Mouse (Mus musculus) bone marrow, adult 2 months (tissue): ENCODE results near the gene Tymp. TPM values are rescaled to one million over a fixed set of nuclear protein-coding genes. Genes with fewer than 3 reads are reported as not detected.

Experiments
- H3K27ac ChIP-seq: fragments of 200-500 bp; 2 replicates; pipeline ENCODE4 v1.5.1; 2012; ENCODE audit warnings: low read depth, mild to moderate bottlenecking, control low read depth, inconsistent platforms, low read length; ENCODE audit not compliant: control insufficient read depth, poor library complexity, insufficient read depth
- H3K4me1 ChIP-seq: fragments of 200-500 bp; 2 replicates; pipeline ENCODE4 v1.6.1; 2011; ENCODE audit warnings: low read length; ENCODE audit not compliant: control insufficient read depth, insufficient read depth
- H3K4me3 ChIP-seq: fragments of 200-500 bp; replicated peaks from 2 replicates; pipeline ENCODE3; 2011; ENCODE audit warnings: mild to moderate bottlenecking, low read depth, low read length, control low read depth; ENCODE audit not compliant: control insufficient read depth
- CTCF ChIP-seq: fragments of 200-500 bp; IDR thresholded peaks from 2 replicates; pipeline ENCODE4 v1.5.1; 2011; ENCODE audit warnings: low read length, control low read depth; ENCODE audit not compliant: control insufficient read depth, insufficient read depth
- POLR2A ChIP-seq: fragments of 200-500 bp; IDR thresholded peaks from 2 replicates; pipeline ENCODE4 v1.6.1; 2011; ENCODE audit warnings: low read depth, mild to moderate bottlenecking, control low read depth, low read length, borderline replicate concordance; ENCODE audit not compliant: control insufficient read depth
- WGBS: fragments of 180-500 bp; shearing (Covaris S2); methylation state at CpG from one replicate; pipeline ENCODE4 v1.1.7; 2018; 5-methylcytosine and 5-hydroxymethylcytosine counted together
- polyA plus RNA-seq: library from polyadenylated mRNA; stranded (reverse); fragments of >200 nt; gene quantifications from 2 replicates; pipeline ENCODE4 v1.2.4, GENCODE M21; 2011; ENCODE audit warnings: low replicate concordance; ENCODE audit not compliant: missing spikeins, insufficient read depth, insufficient read length

Tymp gene
- polyA plus RNA-seq, 1 experiment: not detected

DNA sequence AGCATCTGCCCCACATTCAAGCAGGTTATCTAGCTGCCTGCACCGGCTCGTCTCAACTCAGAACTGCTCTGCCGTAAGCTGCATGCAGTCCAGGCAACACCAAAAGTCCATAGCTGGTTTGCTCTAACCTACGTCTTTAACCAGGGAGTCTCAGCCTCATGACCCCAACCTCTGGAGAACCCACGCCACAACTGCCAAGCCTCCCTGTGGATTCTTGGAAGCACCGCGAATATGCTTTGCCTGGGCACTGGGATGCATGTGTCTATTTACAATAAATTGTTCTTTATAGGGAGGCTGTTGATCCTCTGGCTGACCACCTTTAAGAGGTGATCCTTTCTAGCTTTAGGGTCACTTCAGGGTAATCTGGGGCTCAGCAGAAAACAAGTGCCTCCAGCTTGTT is 4.3 kb downstream of the Tymp start:
- Histone ChIP-seq H3K4me3 (no peak overlapping the region), H3K27ac (no peak overlapping the region), H3K4me1 (no peaks in the 10 kb centered on the region)
- 90% methylated on average over 7 of the region's 7 CpGs for WGBS
- no peak for TF ChIP-seq POLR2A
- no peak for TF ChIP-seq CTCF

- H3K4me1 ChIP-seq: no peaks in the 10 kb centered on the region
- no peak overlapping the region for H3K27ac ChIP-seq
- 79% methylated on average over 13 of the region's 13 CpGs for WGBS
- TF ChIP-seq POLR2A (no peak), CTCF (no peak)
- H3K4me3 ChIP-seq: no peak overlapping the region
These were observed 4.8 kb downstream of the Tymp start for GRCm38 (mm10) chr15:89372068-89372467.

DNA sequence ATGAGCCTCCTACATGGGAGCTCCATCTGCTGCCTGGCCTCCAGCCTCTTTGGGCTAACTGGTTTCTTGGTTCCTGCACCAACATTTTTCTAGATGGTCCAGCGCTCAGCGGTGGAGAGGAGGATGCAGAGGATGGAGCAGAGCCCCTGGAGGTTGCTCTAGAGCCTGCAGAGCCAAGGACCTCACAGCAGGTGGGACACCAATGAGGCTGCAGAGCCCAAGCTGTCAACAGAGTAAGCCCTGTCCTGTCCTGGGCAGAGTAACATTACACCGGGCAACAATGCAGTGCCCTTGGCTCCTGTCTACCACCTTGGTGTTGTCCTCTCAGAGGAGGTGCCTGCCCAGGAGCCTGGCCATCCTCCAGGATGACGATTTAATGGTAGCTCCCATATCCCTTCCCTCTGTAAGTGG is 11.7 kb downstream of the Tymp start:
- Histone ChIP-seq H3K4me1 (no peaks in the 10 kb centered on the region), H3K4me3 (no peak overlapping the region), H3K27ac (no peak overlapping the region)
- TF ChIP-seq POLR2A: no peak
- TF ChIP-seq CTCF: no peak
- 95% methylated on average over 4 of the region's 4 CpGs for WGBS

DNA sequence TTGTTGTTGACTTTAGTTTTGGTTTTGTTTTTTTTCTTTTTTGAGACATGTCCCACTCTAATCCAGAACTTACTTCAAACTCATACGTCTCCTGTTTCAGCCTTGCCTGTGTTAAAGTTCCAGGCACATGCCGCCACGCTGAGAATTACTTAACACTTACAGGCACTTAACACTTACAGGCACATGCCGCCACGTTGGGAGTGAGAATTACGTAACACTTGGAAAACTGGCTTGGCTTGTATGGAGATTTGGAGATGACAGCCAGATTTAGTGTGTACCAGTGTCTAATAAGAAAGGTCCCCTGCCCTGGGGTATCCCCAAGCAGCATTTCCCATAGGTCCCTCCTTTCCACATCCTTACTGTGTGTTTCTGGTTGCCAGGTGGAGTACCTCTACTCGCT is 13.8 kb downstream of the Tymp start:
- Histone ChIP-seq H3K4me1 (no peaks in the 10 kb centered on the region), H3K4me3 (no peak overlapping the region), H3K27ac (no peak overlapping the region)
- TF ChIP-seq POLR2A: no peak
- no peak for TF ChIP-seq CTCF
- WGBS: 95% methylated on average over 7 of the region's 7 CpGs

GRCm38 (mm10) chr15:89358784-89359183 is 18.1 kb downstream of the Tymp start:
- Histone ChIP-seq H3K4me3 (no peak overlapping the region), H3K4me1 (no peaks in the 10 kb centered on the region), H3K27ac (no peak overlapping the region)
- 62% methylated on average over 3 of the region's 3 CpGs for WGBS
- no peak for TF ChIP-seq CTCF
- TF ChIP-seq POLR2A: no peak

DNA sequence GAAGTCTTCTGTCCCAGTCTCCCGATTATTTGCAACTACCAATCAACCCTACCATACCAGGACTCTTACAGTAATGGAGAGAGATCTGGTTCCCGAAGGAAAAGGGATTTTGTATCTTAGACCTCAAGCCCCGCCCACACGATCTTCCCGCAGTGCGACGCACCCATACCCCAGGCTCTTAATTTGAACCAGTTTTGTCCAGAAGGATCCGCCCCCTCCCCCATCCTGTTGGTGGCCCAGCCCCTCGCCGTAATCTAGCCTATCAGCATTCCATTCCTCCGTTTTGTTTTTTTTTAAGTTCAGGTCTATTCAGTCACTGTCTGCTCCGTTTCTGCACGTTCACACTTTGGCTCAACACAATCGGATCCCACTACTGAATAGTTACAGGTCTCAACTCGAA is 20.5 kb downstream of the Tymp start:
- Histone ChIP-seq H3K4me3 (peak overlapping the region; percentile 88), H3K27ac (0 out of 2 replicates have a peak overlapping the region, but pooled peaks have one; percentile 53), H3K4me1 (no peaks in the 10 kb centered on the region)
- no peak for TF ChIP-seq POLR2A
- no peak for TF ChIP-seq CTCF
- under 1% methylated on average over 15 of the region's 15 CpGs for WGBS

- no peaks in the 10 kb centered on the region for H3K4me1 ChIP-seq
- no peak for TF ChIP-seq CTCF
- peak; percentile 82 for TF ChIP-seq POLR2A
- H3K4me3 ChIP-seq: peak within 1 kb of the TSS; percentile 88
- peak within 1 kb of the TSS; percentile 71 for H3K27ac ChIP-seq
- WGBS: under 1% methylated on average over 64 of the region's 64 CpGs
These were observed 21.3 kb downstream of the Tymp start, which contains the start of the genes Lmf2 and Ncaph2 for GRCm38 (mm10) chr15:89355241-89356187. Gene Lmf2 (minus strand): TSS chr15:89355659. Gene Ncaph2 (plus strand): TSS chr15:89355719.

DNA sequence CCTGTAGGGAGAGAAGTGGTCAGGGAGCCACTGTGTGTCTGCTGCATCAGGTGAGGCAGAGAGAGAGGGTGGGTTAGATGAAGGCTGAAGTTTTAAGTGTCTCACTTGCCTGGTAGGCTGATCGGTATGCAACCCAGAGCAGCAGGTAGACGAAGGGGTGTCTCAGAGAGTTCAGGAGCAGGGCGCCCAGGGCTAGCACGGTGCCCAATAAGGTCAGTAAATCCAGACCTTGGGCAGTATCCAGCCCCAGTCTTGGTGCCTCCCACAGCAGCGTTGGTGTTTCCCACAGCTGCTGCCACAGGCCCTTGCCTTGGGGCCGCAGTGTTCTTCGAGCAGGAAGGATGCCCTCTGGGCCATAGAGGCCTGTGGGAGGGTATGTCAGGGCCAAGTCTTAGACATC is 22.4 kb downstream of the Tymp start:
- WGBS: 72% methylated on average over 7 of the region's 7 CpGs
- TF ChIP-seq CTCF (no peak), POLR2A (no peak)
- peak overlapping the region; percentile 85 for H3K4me3 ChIP-seq
- no peaks in the 10 kb centered on the region for H3K4me1 ChIP-seq
- H3K27ac ChIP-seq: no peak overlapping the region

GRCm38 (mm10) chr15:89353837-89354236 is 23.0 kb downstream of the Tymp start:
- TF ChIP-seq POLR2A (no peak), CTCF (no peak)
- Histone ChIP-seq H3K4me3 (no peak overlapping the region), H3K27ac (no peak overlapping the region), H3K4me1 (no peaks in the 10 kb centered on the region)
- 93% methylated on average over 16 of the region's 16 CpGs for WGBS
